Mouse (Mus musculus) spleen, postnatal 36 days (tissue): ENCODE measurements around the gene Olfm1.

Source experiments
- DNase-seq, 2 experiments: peaks; one replicate each; pipeline ENCODE4 v3.0.0; 2022; ENCODE audit warnings: low spot score in 2 of 2, mixed read lengths in 1 of 2

Olfm1 gene

DNA sequence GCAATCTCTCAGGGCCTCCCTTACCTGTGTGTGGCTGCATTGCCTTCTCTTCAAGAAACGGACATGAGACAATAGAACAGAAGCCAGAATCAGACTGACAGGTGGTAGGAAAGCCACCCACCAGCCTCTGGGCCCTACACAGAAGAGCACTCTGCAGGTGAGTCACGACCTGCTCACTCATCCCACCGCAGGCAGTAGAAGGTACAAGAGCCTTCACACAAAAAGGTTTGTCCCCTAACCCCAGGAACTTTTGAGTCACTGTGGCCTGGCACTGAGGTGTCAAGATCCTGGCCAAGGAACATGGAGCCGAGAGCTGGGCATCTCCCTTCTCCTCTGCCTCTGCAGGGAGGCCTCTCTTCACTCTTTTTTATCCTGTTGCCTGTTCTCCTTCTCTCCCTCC, 42.3 kb downstream of the Olfm1 start:
- DNase-seq: no peak

GRCm38 (mm10) chr2:28236447-28236846, 43.7 kb downstream of the Olfm1 start:
- DNase-seq: no peak

- DNase-seq: no peak
These were observed 46.8 kb downstream of the Olfm1 start for GRCm38 (mm10) chr2:28239616-28240015.

- no peak for DNase-seq
These were observed 48.1 kb downstream of the Olfm1 start for GRCm38 (mm10) chr2:28240920-28241319.

- no peak for DNase-seq
These were observed 48.9 kb downstream of the Olfm1 start for GRCm38 (mm10) chr2:28241520-28242221.

DNA sequence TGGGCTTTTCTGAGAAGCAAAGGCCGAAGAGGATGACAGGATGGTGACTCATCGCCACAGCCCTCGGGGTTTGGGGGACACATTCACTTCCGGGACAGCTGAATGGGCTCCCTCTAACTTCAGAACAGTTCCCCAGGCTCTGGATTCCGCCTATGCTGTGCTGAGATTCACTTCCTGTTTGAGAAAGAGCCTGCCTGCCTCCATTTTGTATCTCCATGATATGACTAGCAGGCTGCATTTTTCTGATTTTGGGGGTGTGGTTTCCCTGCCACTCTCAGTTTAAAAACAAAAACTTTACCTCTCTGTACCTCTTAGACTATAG, 49.4 kb downstream of the Olfm1 start:
- peak in 1 of 2 experiments; percentile 6 for DNase-seq

- no peak for DNase-seq
These were observed 52.0 kb downstream of the Olfm1 start for GRCm38 (mm10) chr2:28244667-28245395.

- no peak for DNase-seq
These were observed 53.4 kb downstream of the Olfm1 start for GRCm38 (mm10) chr2:28246110-28246653.

DNA sequence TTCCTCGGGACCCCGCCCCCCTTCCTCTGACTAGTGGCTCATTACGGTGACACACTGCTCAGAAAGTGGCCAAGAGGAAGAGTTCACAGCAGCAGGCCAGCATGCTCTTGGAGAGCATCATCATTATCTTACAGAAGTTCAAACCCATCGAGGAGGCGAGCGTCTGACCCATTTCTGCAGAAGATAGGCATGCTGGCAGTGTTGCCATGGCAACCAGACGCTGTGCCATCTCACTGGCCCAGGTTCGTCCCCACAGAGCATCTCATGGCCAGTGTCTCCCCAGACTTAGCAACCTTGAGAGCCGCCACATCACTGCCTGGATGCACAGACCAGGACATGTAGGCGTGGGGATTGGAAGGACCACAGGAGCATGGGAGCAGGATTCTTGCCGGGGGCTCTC, 54.3 kb downstream of the Olfm1 start:
- DNase-seq: no peak

- no peak for DNase-seq
These were observed 59.8 kb downstream of the Olfm1 start for GRCm38 (mm10) chr2:28252554-28252953.

- DNase-seq: no peak
These were observed 63.2 kb downstream of the Olfm1 start for GRCm38 (mm10) chr2:28256029-28256428.

GRCm38 (mm10) chr2:28261438-28261837, 68.6 kb downstream of the Olfm1 start:
- no peak for DNase-seq

GRCm38 (mm10) chr2:28267776-28268275, 75.0 kb downstream of the Olfm1 start:
- DNase-seq: no peak

GRCm38 (mm10) chr2:28270561-28270960, 77.8 kb downstream of the Olfm1 start:
- DNase-seq: no peak

DNA sequence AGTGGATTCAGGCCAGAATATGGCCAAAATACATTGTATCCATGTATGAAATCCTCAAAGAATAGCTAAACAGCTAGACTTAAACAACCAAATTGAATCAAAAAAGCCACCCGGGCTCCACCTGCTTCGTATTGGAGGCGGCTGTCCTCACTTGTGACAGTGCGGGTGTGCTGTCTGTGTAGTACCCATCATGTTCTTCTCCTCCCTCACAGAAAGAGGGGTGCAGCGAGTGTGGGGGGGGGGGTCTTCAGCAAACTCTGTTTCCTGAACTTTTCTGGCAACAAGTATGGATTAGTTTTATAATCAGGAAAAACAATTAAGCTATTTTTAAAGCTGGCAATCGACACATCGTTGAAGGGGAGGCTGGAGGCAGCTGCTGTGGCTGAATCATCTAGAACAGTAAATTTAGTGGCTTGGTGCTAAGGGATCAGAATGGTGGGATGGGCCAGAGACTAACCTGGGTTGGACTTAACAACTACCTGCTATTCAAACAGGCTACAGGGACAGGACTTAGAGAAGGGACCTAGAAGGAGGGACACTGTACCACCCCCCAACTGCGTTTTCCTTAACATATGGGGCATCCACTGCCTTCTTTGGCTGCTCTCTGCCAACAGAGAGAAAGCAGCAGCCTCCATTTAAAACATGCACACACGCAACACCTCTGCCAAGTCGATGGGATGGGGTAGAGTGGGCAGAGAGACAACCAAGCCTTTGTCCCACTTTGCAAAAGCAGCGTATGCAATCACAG, 79.6 kb downstream of the Olfm1 start:
- no peak for DNase-seq

DNA sequence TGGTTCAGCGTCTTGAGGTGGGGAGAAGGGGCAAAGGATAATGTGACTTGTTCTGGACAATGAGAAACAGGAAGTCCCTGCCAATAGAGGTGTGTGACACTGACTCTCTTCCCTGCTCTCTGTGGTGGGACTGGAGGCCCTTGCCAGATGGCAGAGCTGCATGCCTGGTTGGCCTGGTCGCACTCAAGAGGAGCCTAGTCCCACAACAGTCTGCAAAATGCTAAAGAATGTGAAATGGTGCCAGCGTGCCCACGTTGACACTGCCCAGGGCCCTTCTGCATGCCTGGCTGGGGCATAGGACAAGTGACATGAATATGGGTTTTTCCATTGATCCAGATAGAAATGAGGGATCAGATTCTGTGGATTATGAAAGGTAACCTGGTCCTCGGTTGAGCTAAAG, 81.2 kb downstream of the Olfm1 start:
- no peak for DNase-seq

GRCm38 (mm10) chr2:28275345-28275744, 82.6 kb downstream of the Olfm1 start:
- DNase-seq: no peak

- DNase-seq: peak; percentile 15 to 18
These were observed 85.4 kb downstream of the Olfm1 start for GRCm38 (mm10) chr2:28278150-28278549.

- no peak for DNase-seq
These were observed 86.1 kb downstream of the Olfm1 start for GRCm38 (mm10) chr2:28278853-28279252.
